Comparison of ENCODE assay signal across 15 mouse cellular contexts in genomic region chr3:32399381-32399780, GRCm38 (mm10). TPM values are rescaled to one million over a fixed set of nuclear protein-coding genes. Genes with fewer than 3 reads are reported as not detected.
DNase-seq lines count a peak whose midpoint lies in the region; ATAC-seq and TF ChIP-seq lines count a peak whose summit lies in the region.
"Had no signal": no experiment of that assay in that cellular context is flagged by ENCODE, and none has a peak within 500 bp of the region (broad histone marks: within the 10 kb centered on the region; RNA-seq: fewer than 3 reads in every experiment).

No protein-coding gene starts in this region.

- H3K4me2 ChIP-seq in forebrain, embryonic 13.5 days, result peak overlapping the region; percentile 33
- peak overlapping the region; percentile 22; the same call in 1 of the 2 replicates for H3K4me2 ChIP-seq in midbrain, embryonic 12.5 days (replicated peaks)
- H3K4me2 ChIP-seq in midbrain, embryonic 11.5 days, result no peak overlapping the region
- peak overlapping the region; percentile 95 for H3K4me2 ChIP-seq in myocyte (ENCODE audit: low read depth)

- TF ChIP-seq CTCF in kidney, adult 2 months (conservative IDR thresholded peaks at IDR 0.05; ENCODE audit: insufficient read depth, insufficient read length, low read depth, low read length), result no peak
- TF ChIP-seq CTCF in cerebellum, adult 2 months (IDR thresholded peaks at IDR 0.05; ENCODE audit: borderline replicate concordance, insufficient read depth, low read depth, low read length), result no peak

- WGBS in forebrain, embryonic 13.5 days, result 20% methylated on average over 4 of the region's 4 CpGs
- WGBS in forebrain, embryonic 10.5 days, result 32% methylated on average over 4 of the region's 4 CpGs
- WGBS in kidney, adult 2 months, result 13% methylated on average over 4 of the region's 4 CpGs
- WGBS in midbrain, embryonic 12.5 days, result 18% methylated on average over 4 of the region's 4 CpGs
- 10% methylated on average over 4 of the region's 4 CpGs for WGBS in midbrain, embryonic 11.5 days
- 50% methylated on average over 4 of the region's 4 CpGs for WGBS in cerebellum, adult 2 months

- no peak for ATAC-seq in forebrain, embryonic 13.5 days
- no peak for ATAC-seq in midbrain, embryonic 12.5 days (ENCODE audit: low FRiP score, low read depth)
- no peak for ATAC-seq in midbrain, embryonic 11.5 days (ENCODE audit: low FRiP score)
- ATAC-seq: activated CD4-positive, CD25-positive, alpha-beta regulatory T cell, adult 4 months; inflammation-experienced regulatory T-cells, adult 6 months had no signal

- H3K9me3 ChIP-seq in forebrain, embryonic 13.5 days (replicated peaks), result no peaks in the 10 kb centered on the region
- H3K9me3 ChIP-seq in forebrain, embryonic 10.5 days, result no peaks in the 10 kb centered on the region
- no peaks in the 10 kb centered on the region for H3K9me3 ChIP-seq in midbrain, embryonic 12.5 days
- no peaks in the 10 kb centered on the region for H3K9me3 ChIP-seq in midbrain, embryonic 11.5 days (ENCODE audit: control insufficient read depth, low read length)
- H3K9me3 ChIP-seq: heart, embryonic 15.5 days had no signal

- H3K27ac ChIP-seq in forebrain, embryonic 13.5 days, result no peak overlapping the region
- H3K27ac ChIP-seq in forebrain, embryonic 10.5 days, result no peak overlapping the region
- no peak overlapping the region for H3K27ac ChIP-seq in kidney, adult 2 months (ENCODE audit: insufficient read depth, low read depth, low read length)
- H3K27ac ChIP-seq in midbrain, embryonic 12.5 days (replicated peaks), result no peak overlapping the region
- no peak overlapping the region for H3K27ac ChIP-seq in midbrain, embryonic 11.5 days (ENCODE audit: low read depth, low read length)
- H3K27ac ChIP-seq in cerebellum, adult 2 months (ENCODE audit: insufficient read depth, low read length), result no peak overlapping the region
- H3K27ac ChIP-seq: heart, embryonic 15.5 days had no signal

- H3K27me3 ChIP-seq in forebrain, embryonic 13.5 days, result no peaks in the 10 kb centered on the region
- H3K27me3 ChIP-seq in forebrain, embryonic 10.5 days (ENCODE audit: poor library complexity, severe bottlenecking), result peaks cover 3% of the 10 kb centered on the region; the same call in 1 of the 2 replicates
- H3K27me3 ChIP-seq in kidney, adult 2 months (replicated peaks; ENCODE audit: control insufficient read depth, insufficient read depth, low read length), result no peaks in the 10 kb centered on the region
- H3K27me3 ChIP-seq in midbrain, embryonic 12.5 days, result peaks cover 9% of the 10 kb centered on the region; the same call in 1 of the 2 replicates
- H3K27me3 ChIP-seq in midbrain, embryonic 11.5 days (ENCODE audit: control insufficient read depth, insufficient read depth, low read length), result no peaks in the 10 kb centered on the region
- H3K27me3 ChIP-seq in myocyte (ENCODE audit: control insufficient read depth, insufficient read depth, insufficient read length), result no peaks in the 10 kb centered on the region
- no peaks in the 10 kb centered on the region for H3K27me3 ChIP-seq in cerebellum, adult 2 months (ENCODE audit: control insufficient read depth, insufficient read depth, low read length)
- H3K27me3 ChIP-seq: CH12.LX; heart, embryonic 15.5 days had no signal

- H3K4me3 ChIP-seq in forebrain, embryonic 13.5 days, result no peak overlapping the region
- no peak overlapping the region for H3K4me3 ChIP-seq in forebrain, embryonic 10.5 days
- no peak overlapping the region for H3K4me3 ChIP-seq in kidney, adult 2 months (ENCODE audit: insufficient read depth, low read depth, low read length)
- no peak overlapping the region for H3K4me3 ChIP-seq in midbrain, embryonic 12.5 days
- H3K4me3 ChIP-seq in midbrain, embryonic 11.5 days (ENCODE audit: low read depth, low read length), result no peak overlapping the region
- peak overlapping the region; percentile 70 for H3K4me3 ChIP-seq in myocyte
- no peak overlapping the region for H3K4me3 ChIP-seq in cerebellum, adult 2 months (replicated peaks; ENCODE audit: insufficient read depth, low read depth, low read length)

- no peaks in the 10 kb centered on the region for H3K36me3 ChIP-seq in forebrain, embryonic 13.5 days (ENCODE audit: poor library complexity, severe bottlenecking)
- no peaks in the 10 kb centered on the region for H3K36me3 ChIP-seq in forebrain, embryonic 10.5 days (replicated peaks)
- no peaks in the 10 kb centered on the region for H3K36me3 ChIP-seq in kidney, adult 2 months (ENCODE audit: control insufficient read depth, insufficient read depth, low read length)
- H3K36me3 ChIP-seq in midbrain, embryonic 12.5 days, result no peaks in the 10 kb centered on the region
- no peaks in the 10 kb centered on the region for H3K36me3 ChIP-seq in midbrain, embryonic 11.5 days (ENCODE audit: control insufficient read depth, insufficient read depth, low read length)
- no peaks in the 10 kb centered on the region for H3K36me3 ChIP-seq in myocyte (ENCODE audit: control insufficient read depth, insufficient read depth)
- H3K36me3 ChIP-seq: heart, embryonic 15.5 days had no signal

- H3K4me1 ChIP-seq in forebrain, embryonic 13.5 days, result peaks cover 37% of the 10 kb centered on the region
- peaks cover 44% of the 10 kb centered on the region for H3K4me1 ChIP-seq in forebrain, embryonic 10.5 days
- H3K4me1 ChIP-seq in kidney, adult 2 months (ENCODE audit: control insufficient read depth, insufficient read depth, low read length), result peaks cover 35% of the 10 kb centered on the region
- peaks cover 25% of the 10 kb centered on the region for H3K4me1 ChIP-seq in midbrain, embryonic 12.5 days
- H3K4me1 ChIP-seq in midbrain, embryonic 11.5 days (ENCODE audit: control insufficient read depth, insufficient read depth, low read length), result peaks cover 17% of the 10 kb centered on the region
- peaks cover 14% of the 10 kb centered on the region for H3K4me1 ChIP-seq in cerebellum, adult 2 months (ENCODE audit: control insufficient read depth, insufficient read depth, low read length)

- TF ChIP-seq POLR2A in kidney, adult 2 months (IDR thresholded peaks at IDR 0.05; ENCODE audit: low read depth, low read length), result no peak
- no peak for TF ChIP-seq POLR2A in myocyte (IDR thresholded peaks at IDR 0.05; ENCODE audit: insufficient read length, low read depth)
- no peak for TF ChIP-seq POLR2A in cerebellum, adult 2 months (IDR thresholded peaks at IDR 0.05; ENCODE audit: borderline replicate concordance, insufficient read depth, low read length)

- no peak overlapping the region for H3ac ChIP-seq in myocyte (ENCODE audit: control insufficient read depth, insufficient read length)

- H3K9ac ChIP-seq in forebrain, embryonic 13.5 days, result 0 out of 2 replicates have a peak overlapping the region, but pooled peaks have one; percentile 26
- H3K9ac ChIP-seq in midbrain, embryonic 12.5 days (replicated peaks), result no peak overlapping the region; the same call in 1 of the 2 replicates
- no peak overlapping the region for H3K9ac ChIP-seq in midbrain, embryonic 11.5 days (ENCODE audit: low read length)
- H3K9ac ChIP-seq: heart, embryonic 15.5 days had no signal

- DNase-seq in forebrain, embryonic 10.5 days (ENCODE audit: extremely low spot score, low spot score), result no peak
- peak; percentile 45 for DNase-seq in kidney, adult 2 months
- no peak for DNase-seq in kidney, adult 11 months
- DNase-seq in midbrain, embryonic 11.5 days (ENCODE audit: low spot score, missing footprints), result no peak
- DNase-seq in cerebellum, adult 2 months, result no peak
- DNase-seq: layer of hippocampus, postnatal 36 days; lung, postnatal 36 days; thymus, postnatal 25 days had no signal

- peaks cover 69% of the 10 kb centered on the region for H3K79me2 ChIP-seq in myocyte (ENCODE audit: control insufficient read depth, insufficient read depth)

TF ChIP-seq in myocyte, 11 proteins besides CTCF, POLR2A, EP300 and RAD21:
- TF ChIP-seq MAX (IDR thresholded peaks at IDR 0.05; ENCODE audit: low read depth), result no peak
- TF ChIP-seq TCF12 (IDR thresholded peaks at IDR 0.05; ENCODE audit: insufficient read depth, poor library complexity, severe bottlenecking), result no peak
- TF ChIP-seq MYOG (IDR thresholded peaks at IDR 0.05; ENCODE audit: control insufficient read depth in 1 of 3, insufficient read depth in 1 of 3, insufficient read length in 2 of 3, low read depth in 2 of 3), result no peak
- TF ChIP-seq MYOD1 (IDR thresholded peaks at IDR 0.05; ENCODE audit: control insufficient read depth in 1 of 3, insufficient read length in 2 of 3, low read depth in 2 of 3), result no peak

RNA-seq across cellular contexts. Expression of gene Pik3ca, which starts 1.9 kb away (rescaled TPM):
- polyA plus RNA-seq in forebrain, embryonic 13.5 days (2015; fragmentation: Nextera tagmentation; extraction: Ambion mirVana), result 16.2 and 17.1 TPM in 2 replicates
- 5.0 and 8.0 TPM in 2 replicates for polyA plus RNA-seq in forebrain, embryonic 10.5 days (2016; fragmentation: Nextera tagmentation; extraction: Ambion mirVana)
- 7.9 and 10.2 TPM in 2 replicates for polyA plus RNA-seq in kidney, adult 2 months (2012; rRNA removed)
- 10.2 and 12.0 TPM in 2 replicates for polyA plus RNA-seq in midbrain, embryonic 12.5 days (2016; fragmentation: Nextera tagmentation; extraction: Ambion mirVana)
- 12.7 and 14.0 TPM in 2 replicates for polyA plus RNA-seq in midbrain, embryonic 11.5 days (2014; fragmentation: Nextera tagmentation; extraction: Ambion mirVana)
- polyA plus RNA-seq in myocyte (2012; fragmentation: generic; extraction: Trizol), result 11.7 TPM
- 29.0 and 29.7 TPM in 2 replicates for polyA plus RNA-seq in cerebellum, adult 2 months (2012; rRNA removed)

RNA-seq across cellular contexts. Expression of gene Zmat3, which starts 33.6 kb away (rescaled TPM):
- polyA plus RNA-seq in forebrain, embryonic 13.5 days (2015; fragmentation: Nextera tagmentation; extraction: Ambion mirVana), result 7.6 and 8.5 TPM in 2 replicates
- polyA plus RNA-seq in forebrain, embryonic 10.5 days (2016; fragmentation: Nextera tagmentation; extraction: Ambion mirVana), result 7.5 and 8.2 TPM in 2 replicates
- polyA plus RNA-seq in kidney, adult 2 months (2012; rRNA removed), result 9.5 and 9.9 TPM in 2 replicates
- 10.1 and 10.4 TPM in 2 replicates for polyA plus RNA-seq in midbrain, embryonic 12.5 days (2016; fragmentation: Nextera tagmentation; extraction: Ambion mirVana)
- 10.7 and 12.1 TPM in 2 replicates for polyA plus RNA-seq in midbrain, embryonic 11.5 days (2014; fragmentation: Nextera tagmentation; extraction: Ambion mirVana)
- polyA plus RNA-seq in myocyte (2012; fragmentation: generic; extraction: Trizol), result 13.0 TPM
- polyA plus RNA-seq in cerebellum, adult 2 months (2012; rRNA removed), result 43.8 and 44.8 TPM in 2 replicates
